Mouse (Mus musculus) CH12.LX (cell line): ENCODE results near the gene Rap2c.

Experiments
- EP300 ChIP-seq: IDR thresholded peaks from 2 replicates; pipeline ENCODE4 v1.6.1; 2011; ENCODE audit warnings: low read length, improper control_type of control experiment
- SIN3A ChIP-seq: IDR thresholded peaks from 2 replicates; pipeline ENCODE4 v1.6.1; 2012; ENCODE audit warnings: low read length, improper control_type of control experiment, inconsistent platforms

DNA sequence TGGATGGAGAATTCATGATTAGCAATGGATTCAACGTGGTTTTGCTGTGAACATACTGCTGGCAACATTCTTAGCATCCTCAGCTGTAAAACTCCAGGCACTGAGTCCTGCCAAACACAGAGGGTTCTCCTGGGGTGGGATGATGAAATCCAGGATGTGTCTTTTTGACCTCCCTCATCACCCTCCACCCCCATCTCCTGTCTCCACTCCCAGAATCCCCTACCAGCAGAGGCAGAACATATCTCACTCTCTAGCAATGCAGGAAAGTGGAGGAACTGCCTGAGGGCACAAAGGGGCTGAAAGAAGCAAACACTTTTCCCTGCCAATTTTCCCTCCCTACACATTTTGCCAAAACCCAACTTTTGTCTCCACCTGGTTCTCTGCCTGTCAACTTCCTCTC lies 29.2 kb downstream of the Rap2c start:
- TF ChIP-seq EP300 (no peak), SIN3A (no peak)
